32 mouse cellular contexts compared by ENCODE assay signal in genomic region chr6:144322297-144323047, GRCm38 (mm10).
DNase-seq lines count a peak whose midpoint lies in the region; ATAC-seq and TF ChIP-seq lines count a peak whose summit lies in the region.
"Had no signal": no experiment of that assay in that cellular context is flagged by ENCODE, and none has a peak within 500 bp of the region (broad histone marks: within the 10 kb centered on the region; RNA-seq: fewer than 3 reads in every experiment).

No protein-coding gene starts in this region.

- no peaks in the 10 kb centered on the region for H3K36me3 ChIP-seq in forebrain, embryonic 14.5 days (ENCODE audit: control insufficient read depth, insufficient read depth, low read length)
- no peaks in the 10 kb centered on the region for H3K36me3 ChIP-seq in forebrain, postnatal 0 days (ENCODE audit: insufficient read depth)
- H3K36me3 ChIP-seq: embryonic facial prominence, embryonic 10.5 days; embryonic facial prominence, embryonic 13.5 days; G1E; heart, embryonic 12.5 days; heart, embryonic 15.5 days; hindbrain, embryonic 10.5 days; hindbrain, embryonic 13.5 days had no signal

- no peak for TF ChIP-seq CTCF in forebrain, postnatal 0 days (IDR thresholded peaks at IDR 0.05; ENCODE audit: low read depth)

- DNase-seq in forebrain, embryonic 14.5 days (ENCODE audit: low spot score), result peak; percentile 77
- no peak for DNase-seq in forebrain, postnatal 0 days
- peak; percentile 37 for DNase-seq in heart, adult 11 months
- no peak for DNase-seq in heart, adult 9 months (ENCODE audit: low spot score in 2 of 2)
- peak; percentile 19 for DNase-seq in testis, postnatal 10 days (ENCODE audit: low spot score)
- no peak for DNase-seq in testis, postnatal 14 days (ENCODE audit: low spot score)
- DNase-seq: adrenal gland, adult 2 months; adrenal gland, postnatal 14 days; B cell, adult 2 months; cerebellum, adult 11-12 months; cerebellum, adult 8-10 months; cerebellum, postnatal 10 days; cerebellum, postnatal 36 days; embryo, embryonic 11 days; gastrocnemius, adult 2 months; gastrocnemius, postnatal 14 days; heart, adult 18-20 months; heart, postnatal 10 days; heart, postnatal 36 days; kidney, adult 2 months had no signal

- H3K9ac ChIP-seq in forebrain, embryonic 14.5 days (ENCODE audit: low read length), result no peak overlapping the region
- no peak overlapping the region for H3K9ac ChIP-seq in forebrain, postnatal 0 days
- H3K9ac ChIP-seq: embryonic facial prominence, embryonic 13.5 days; heart, embryonic 12.5 days; heart, embryonic 15.5 days; hindbrain, embryonic 13.5 days had no signal

- no peaks in the 10 kb centered on the region for H3K27me3 ChIP-seq in forebrain, embryonic 14.5 days (replicated peaks; ENCODE audit: control insufficient read depth, insufficient read depth, low read length)
- no peaks in the 10 kb centered on the region for H3K27me3 ChIP-seq in forebrain, postnatal 0 days (ENCODE audit: insufficient read depth, low read length)
- H3K27me3 ChIP-seq: CH12.LX; embryonic facial prominence, embryonic 13.5 days; hindbrain, embryonic 13.5 days; Patski had no signal

- H3K4me3 ChIP-seq in forebrain, embryonic 14.5 days (ENCODE audit: low read depth, low read length), result no peak overlapping the region
- H3K4me3 ChIP-seq in forebrain, postnatal 0 days (ENCODE audit: low read depth, low read length), result no peak overlapping the region
- H3K4me3 ChIP-seq: embryonic facial prominence, embryonic 10.5 days; embryonic facial prominence, embryonic 13.5 days; erythroblast, embryonic 14.5 days; gastrocnemius, adult 2 months; heart, embryonic 12.5 days; heart, embryonic 15.5 days; hindbrain, embryonic 10.5 days; hindbrain, embryonic 13.5 days had no signal

- WGBS in forebrain, embryonic 14.5 days, result 82% methylated on average over 13 of the region's 13 CpGs
- 76% methylated on average over 13 of the region's 13 CpGs for WGBS in forebrain, postnatal 0 days

- no peaks in the 10 kb centered on the region for H3K9me3 ChIP-seq in forebrain, embryonic 14.5 days (replicated peaks; ENCODE audit: control insufficient read depth, low read length)
- H3K9me3 ChIP-seq in forebrain, postnatal 0 days (ENCODE audit: low read length), result no peaks in the 10 kb centered on the region
- H3K9me3 ChIP-seq: embryonic facial prominence, embryonic 10.5 days; embryonic facial prominence, embryonic 13.5 days; heart, embryonic 15.5 days; hindbrain, embryonic 10.5 days; hindbrain, embryonic 13.5 days had no signal

- ATAC-seq in forebrain, embryonic 14.5 days, result peak; percentile 74; the same call in 1 of the 2 replicates
- no peak for ATAC-seq in forebrain, postnatal 0 days
- ATAC-seq: hindbrain, embryonic 16.5 days; intestine, embryonic 16.5 days; Patski had no signal

- H3K4me2 ChIP-seq in forebrain, embryonic 14.5 days (ENCODE audit: low read length), result no peak overlapping the region
- H3K4me2 ChIP-seq in forebrain, postnatal 0 days (ENCODE audit: low read depth), result no peak overlapping the region
- H3K4me2 ChIP-seq: embryonic facial prominence, embryonic 13.5 days; heart, embryonic 12.5 days; heart, embryonic 15.5 days; hindbrain, embryonic 13.5 days had no signal

- H3K27ac ChIP-seq in forebrain, embryonic 14.5 days (ENCODE audit: low read depth, low read length), result no peak overlapping the region
- no peak overlapping the region for H3K27ac ChIP-seq in forebrain, postnatal 0 days (ENCODE audit: low read depth, low read length)
- H3K27ac ChIP-seq: embryonic facial prominence, embryonic 10.5 days; embryonic facial prominence, embryonic 13.5 days; gastrocnemius, adult 2 months; heart, embryonic 15.5 days; hindbrain, embryonic 10.5 days; hindbrain, embryonic 13.5 days had no signal

- H3K4me1 ChIP-seq in forebrain, embryonic 14.5 days (ENCODE audit: control insufficient read depth, insufficient read depth, low read length), result no peaks in the 10 kb centered on the region
- no peaks in the 10 kb centered on the region for H3K4me1 ChIP-seq in forebrain, postnatal 0 days (ENCODE audit: insufficient read depth)
- H3K4me1 ChIP-seq: hindbrain, embryonic 13.5 days had no signal

Comparison
In these comparisons a context has a peak if more than half of its experiments do, and no peak if none do; other contexts are left out.
1. DNase-seq: peak in forebrain, embryonic 14.5 days (single experiment), heart, adult 11 months (single experiment) and testis, postnatal 10 days (single experiment); none in forebrain, postnatal 0 days (single experiment), heart, adult 9 months (0 of 2) and testis, postnatal 14 days (single experiment).